Mouse (Mus musculus): ENCODE data around the gene Ptprd.

- TF ChIP-seq HCFC1 (IDR thresholded peaks at IDR 0.05; ENCODE audit: borderline replicate concordance, insufficient read depth, low read length) (no peak), CHD2 (IDR thresholded peaks at IDR 0.05; ENCODE audit: low read depth, low read length) (no peak)
Measured at GRCm38 (mm10) chr4:76503279-76503601, 1708.5 kb downstream of the Ptprd start.
